Mouse (Mus musculus) forebrain, embryonic 13.5 days (tissue): ENCODE measurements around the gene Gm6904. TPM values are rescaled to one million over a fixed set of nuclear protein-coding genes. Genes with fewer than 3 reads are reported as not detected.
"Not testable (repeated sequence)": the region's sequence is repeated elsewhere in the genome, so short reads cannot be mapped to it uniquely, and the experiment has no call there.

Experiments
- ATAC-seq: fragments of 200-750 bp; cut with Nextera tagmentation; 2 replicates; pipeline ENCODE4 v1.8.0; 2017
- H3K27ac ChIP-seq: fragments of 300-500 bp; sonication (generic); 2 replicates; pipeline ENCODE4 v1.5.1; 2015; ENCODE audit warnings: inconsistent platforms, mild to moderate bottlenecking, moderate library complexity
- H3K27me3 ChIP-seq: fragments of 300-500 bp; sonication (generic); 2 replicates; pipeline ENCODE4 v1.6.1; 2015; ENCODE audit warnings: mild to moderate bottlenecking, inconsistent platforms
- H3K36me3 ChIP-seq: fragments of 300-500 bp; sonication (generic); 2 replicates; pipeline ENCODE4 v1.6.1; 2015; ENCODE audit warnings: mild to moderate bottlenecking, inconsistent platforms; ENCODE audit not compliant: poor library complexity, severe bottlenecking
- H3K4me1 ChIP-seq: fragments of 300-500 bp; sonication (generic); 2 replicates; pipeline ENCODE4 v1.6.1; 2015; ENCODE audit warnings: inconsistent platforms
- H3K4me2 ChIP-seq: fragments of 300-500 bp; sonication (generic); 2 replicates; pipeline ENCODE4 v1.6.1; 2015; ENCODE audit warnings: inconsistent platforms, mild to moderate bottlenecking, moderate library complexity
- H3K4me3 ChIP-seq: fragments of 300-500 bp; sonication (generic); 2 replicates; pipeline ENCODE4 v1.5.1; 2015; ENCODE audit warnings: mild to moderate bottlenecking, inconsistent platforms
- H3K9ac ChIP-seq: fragments of 300-500 bp; sonication (generic); 2 replicates; pipeline ENCODE4 v1.6.1; 2015; ENCODE audit warnings: mild to moderate bottlenecking, inconsistent platforms
- H3K9me3 ChIP-seq: fragments of 300-500 bp; sonication (generic); replicated peaks from 2 replicates; pipeline ENCODE4 v1.6.1; 2016; ENCODE audit warnings: inconsistent platforms
- WGBS: fragments of 180-500 bp; shearing (Covaris S2); methylation state at CpG from one replicate; pipeline ENCODE4 v1.1.7; 2015; 5-methylcytosine and 5-hydroxymethylcytosine counted together
- polyA plus RNA-seq: library from polyadenylated mRNA; unstranded; fragments of >200 nt; fragmentation: Nextera tagmentation; extraction: Ambion mirVana; gene quantifications from 2 replicates; pipeline ENCODE4 v1.2.1, GENCODE M21; 2015

Gm6904 gene
- 0.20 TPM in 1 of 2 replicates, not detected in the other for polyA plus RNA-seq

DNA sequence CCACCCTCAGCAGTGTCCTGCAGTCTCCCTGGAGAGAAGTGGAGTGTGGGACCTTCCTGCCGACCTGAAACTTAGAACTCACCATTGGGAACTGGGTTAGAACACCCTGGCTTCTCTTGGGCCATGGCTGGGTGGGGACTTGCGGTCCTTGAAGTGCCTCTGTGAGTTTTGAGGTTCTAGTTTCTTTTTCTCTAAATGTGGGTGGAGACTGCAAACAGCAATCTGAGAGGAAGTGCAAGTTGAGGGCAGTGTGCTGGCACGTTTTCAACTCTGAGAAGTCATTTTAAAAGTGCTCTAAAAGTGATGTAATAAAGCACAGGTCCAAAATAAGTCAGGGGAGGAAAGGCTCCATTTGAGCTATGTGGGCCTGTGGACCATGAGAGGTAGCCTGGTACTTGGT, at the start of gene Gm6904:
Gene Gm6904 (minus strand): TSS at position 161 of the 400 bp plus-strand sequence.
- H3K4me2 ChIP-seq, result no peak within 1 kb of the TSS
- 74% methylated on average over 3 of the region's 3 CpGs for WGBS
- no peak for ATAC-seq
- no peaks in the 10 kb centered on the region for H3K36me3 ChIP-seq
- no peaks in the 10 kb centered on the region for H3K27me3 ChIP-seq
- no peaks in the 10 kb centered on the region for H3K4me1 ChIP-seq
- no peak within 1 kb of the TSS for H3K27ac ChIP-seq
- H3K4me3 ChIP-seq, result no peak within 1 kb of the TSS
- H3K9ac ChIP-seq, result no peak within 1 kb of the TSS
- no peaks in the 10 kb centered on the region for H3K9me3 ChIP-seq

DNA sequence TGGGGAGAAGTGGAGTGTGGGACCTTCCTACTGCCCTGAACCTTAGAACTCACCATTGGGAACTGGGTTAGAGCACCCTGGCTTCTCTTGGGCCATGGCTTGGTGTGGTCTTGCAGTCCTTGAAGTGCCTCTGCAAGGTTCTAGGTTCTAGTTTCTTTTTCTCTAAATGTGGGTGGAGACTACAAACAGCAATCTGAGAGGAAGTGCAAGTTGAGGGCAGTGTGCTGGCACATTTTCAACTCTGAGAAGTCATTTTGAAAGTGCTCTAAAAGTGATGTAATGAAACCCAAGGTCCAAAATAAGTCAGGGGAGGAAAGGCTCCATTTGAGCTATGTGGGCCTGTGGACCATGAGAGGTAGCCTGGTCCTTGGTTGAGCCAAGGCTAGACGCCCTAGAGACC, 37.4 kb upstream of the Gm6904 start, which contains the start of gene Phf11a:
Gene Phf11a (minus strand): TSS at position 132 of the 400 bp plus-strand sequence.
- WGBS, result 74% methylated on average over 1 of the region's 1 CpGs
- H3K9me3 ChIP-seq, H3K9ac ChIP-seq, H3K4me2 ChIP-seq, H3K4me1 ChIP-seq, H3K36me3 ChIP-seq, ATAC-seq, H3K27ac ChIP-seq, H3K4me3 ChIP-seq, H3K27me3 ChIP-seq: not testable (repeated sequence)

DNA sequence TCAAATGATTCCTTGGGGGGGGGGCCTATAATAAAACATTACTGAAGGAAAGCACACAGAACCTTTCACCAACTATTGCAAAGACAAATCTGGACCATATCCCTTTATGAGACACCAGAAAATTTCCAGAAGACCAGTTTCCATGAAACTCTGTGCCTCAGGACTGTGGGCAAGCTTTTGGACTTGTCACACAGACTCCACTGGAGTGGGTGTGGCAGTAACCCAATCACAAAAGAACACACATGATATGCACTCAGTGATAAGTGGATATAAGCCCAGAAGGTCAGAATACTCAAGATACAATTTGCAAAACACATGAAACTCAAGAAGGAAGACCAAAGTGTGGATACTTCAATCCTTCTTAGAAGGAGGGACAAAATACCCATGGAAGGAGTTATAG, 31.8 kb upstream of the Gm6904 start:
- not testable (repeated sequence) for H3K4me2 ChIP-seq, H3K36me3 ChIP-seq, H3K9ac ChIP-seq, H3K4me1 ChIP-seq, H3K9me3 ChIP-seq, H3K27ac ChIP-seq, H3K4me3 ChIP-seq, H3K27me3 ChIP-seq, ATAC-seq

DNA sequence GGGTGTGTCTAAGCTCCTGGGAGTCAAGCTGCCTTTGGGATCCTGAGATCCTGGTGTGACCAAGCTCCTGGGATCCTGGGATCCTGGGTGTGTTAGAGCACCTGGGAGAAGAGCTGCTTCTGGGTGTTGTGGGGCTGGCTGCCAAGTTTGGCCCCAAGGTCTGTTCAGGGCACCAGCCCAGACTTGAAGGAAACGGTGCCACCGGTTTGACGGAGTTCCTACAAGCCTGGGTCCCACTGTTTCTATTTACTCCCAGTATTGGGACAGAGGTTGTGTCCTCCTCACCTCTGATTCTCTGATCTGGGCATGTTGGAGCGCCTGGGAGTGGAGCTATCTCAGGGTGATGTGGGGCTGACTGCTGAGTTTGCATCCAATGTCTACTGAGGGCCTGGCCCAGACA, 14.9 kb upstream of the Gm6904 start:
- H3K36me3 ChIP-seq, H3K9me3 ChIP-seq, H3K4me3 ChIP-seq, H3K9ac ChIP-seq, H3K4me1 ChIP-seq, H3K27ac ChIP-seq, H3K4me2 ChIP-seq, H3K27me3 ChIP-seq, ATAC-seq: not testable (repeated sequence)
- WGBS, result 93% methylated on average over 4 of the region's 4 CpGs

DNA sequence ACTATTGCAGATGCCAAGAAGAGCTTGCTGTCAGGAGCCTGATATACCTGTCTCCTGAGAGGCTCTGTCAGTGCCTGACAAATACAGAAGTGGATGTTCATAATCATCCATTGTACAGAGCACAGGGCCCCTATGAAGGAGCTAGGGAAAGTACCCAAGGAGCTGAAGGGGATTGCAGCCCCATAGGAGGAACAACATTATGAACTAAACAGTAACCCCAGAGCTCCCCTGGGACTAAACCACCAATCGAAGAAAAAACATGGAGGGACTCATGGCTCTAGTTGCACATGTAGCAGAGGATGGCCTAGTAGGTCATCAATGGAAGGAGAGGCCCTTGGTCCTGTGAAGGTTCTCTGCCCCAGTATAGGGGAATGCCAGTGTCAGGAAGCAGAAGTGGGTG, 4.2 kb downstream of the Gm6904 start:
- H3K27ac ChIP-seq, H3K4me2 ChIP-seq, H3K27me3 ChIP-seq, H3K9ac ChIP-seq, H3K4me3 ChIP-seq, H3K36me3 ChIP-seq, H3K9me3 ChIP-seq, H3K4me1 ChIP-seq, ATAC-seq: not testable (repeated sequence)
- 96% methylated on average over 1 of the region's 1 CpGs for WGBS

DNA sequence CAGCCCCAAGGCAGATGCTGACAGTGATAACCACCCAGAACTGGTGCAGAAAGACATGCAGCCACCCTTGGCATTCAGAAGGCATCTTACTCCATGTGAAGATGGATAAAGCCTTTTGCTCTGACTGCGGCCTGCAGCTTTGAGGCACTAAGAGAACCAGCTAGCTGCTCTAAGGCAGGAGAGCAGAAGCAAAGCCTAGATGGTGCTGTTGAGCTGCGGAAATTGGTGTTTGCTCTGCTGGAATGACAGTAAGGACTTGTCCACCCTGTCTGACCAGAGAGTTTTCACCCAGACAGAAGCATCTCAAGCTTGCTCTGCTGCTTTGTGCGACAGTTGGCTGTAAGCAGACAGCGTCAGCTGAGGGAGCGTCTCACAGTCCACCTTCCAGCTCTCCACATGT, 9.7 kb downstream of the Gm6904 start:
- H3K4me1 ChIP-seq, H3K4me3 ChIP-seq, H3K9ac ChIP-seq, H3K27ac ChIP-seq, ATAC-seq, H3K9me3 ChIP-seq, H3K36me3 ChIP-seq, H3K4me2 ChIP-seq, H3K27me3 ChIP-seq: not testable (repeated sequence)
- WGBS, result 73% methylated on average over 5 of the region's 5 CpGs

DNA sequence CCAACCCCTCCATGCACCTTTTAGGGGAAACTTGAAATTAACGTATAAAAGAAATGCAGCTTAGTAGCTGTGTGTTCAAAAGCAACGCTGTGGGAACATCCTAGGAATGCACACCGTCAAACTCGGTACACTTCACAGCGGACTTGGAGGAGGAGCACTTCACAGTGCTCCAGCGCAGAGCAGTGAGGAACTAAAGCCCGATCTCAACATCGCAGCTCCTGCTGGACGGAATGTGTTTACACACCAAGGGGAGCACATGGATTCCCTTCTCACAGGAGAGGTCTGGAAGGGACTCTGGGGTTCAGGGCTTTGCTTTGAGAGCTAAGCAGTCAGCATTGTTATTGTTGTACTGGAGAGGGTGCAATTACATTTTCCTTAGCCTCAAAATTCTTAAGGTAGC, 26.4 kb downstream of the Gm6904 start:
- H3K4me1 ChIP-seq, result no peaks in the 10 kb centered on the region
- peaks cover 2% of the 10 kb centered on the region for H3K9me3 ChIP-seq
- H3K4me3 ChIP-seq, result no peak overlapping the region
- no peak overlapping the region for H3K4me2 ChIP-seq
- H3K36me3 ChIP-seq, result peaks cover 96% of the 10 kb centered on the region
- 95% methylated on average over 9 of the region's 9 CpGs for WGBS
- no peak overlapping the region for H3K27ac ChIP-seq
- no peak overlapping the region for H3K9ac ChIP-seq
- no peak for ATAC-seq
- H3K27me3 ChIP-seq, result no peaks in the 10 kb centered on the region

DNA sequence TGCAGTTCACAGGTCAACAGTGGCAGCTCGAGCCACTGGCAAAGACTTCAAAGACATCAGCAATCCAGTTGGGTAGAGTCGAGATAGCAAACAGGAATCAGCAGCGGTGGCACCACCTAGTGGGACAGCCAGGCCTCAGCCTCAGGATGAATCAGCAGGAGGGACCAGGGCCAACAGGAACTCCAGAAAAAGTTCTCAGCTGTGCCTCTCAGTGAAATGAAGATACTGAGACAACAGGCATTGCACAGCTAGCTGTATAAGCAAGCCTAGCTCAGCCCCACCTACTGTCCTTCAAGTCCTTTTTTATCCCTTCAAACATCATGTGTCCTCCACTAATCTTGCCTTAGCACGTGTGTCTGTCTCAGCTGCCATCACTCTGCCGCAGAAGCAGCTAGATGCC, 28.0 kb downstream of the Gm6904 start:
- Histone ChIP-seq H3K4me2 (no peak overlapping the region), H3K27me3 (no peaks in the 10 kb centered on the region), H3K36me3 (peaks cover 96% of the 10 kb centered on the region), H3K9me3 (no peaks in the 10 kb centered on the region), H3K27ac (no peak overlapping the region), H3K4me3 (no peak overlapping the region), H3K9ac (no peak overlapping the region), H3K4me1 (no peaks in the 10 kb centered on the region)
- ATAC-seq, result no peak
- WGBS, result 75% methylated on average over 5 of the region's 5 CpGs

DNA sequence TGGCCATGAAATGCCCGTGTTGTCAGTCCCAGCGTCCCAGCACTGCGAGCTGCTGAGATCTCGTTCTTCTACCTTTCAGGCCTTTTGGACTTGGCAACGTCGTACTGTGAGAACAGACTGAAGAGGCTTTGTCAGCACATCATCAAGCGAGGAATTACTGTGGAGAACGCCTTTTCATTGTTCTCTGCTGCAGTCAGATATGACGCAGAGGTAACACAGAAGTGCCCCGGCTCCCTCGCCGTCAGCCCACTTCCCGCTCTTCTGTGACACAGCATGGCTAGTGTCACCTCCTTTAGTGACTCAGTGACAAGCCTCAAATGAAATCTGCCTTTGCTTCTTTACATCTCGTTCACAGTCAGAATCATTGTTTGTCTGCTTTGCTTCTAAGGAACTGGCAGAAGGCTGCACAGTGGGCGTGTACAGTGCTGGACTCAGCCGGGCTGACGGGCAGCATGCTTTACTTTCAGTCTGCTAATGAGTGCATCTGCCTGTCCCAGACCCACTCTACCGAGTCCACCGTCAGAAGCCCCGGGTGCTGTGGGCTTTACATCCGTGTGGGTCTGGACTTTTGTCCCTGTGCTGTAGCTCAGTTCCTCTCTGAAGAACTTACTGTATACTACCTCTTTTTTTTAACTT, 29.6 kb downstream of the Gm6904 start:
- no peaks in the 10 kb centered on the region for H3K9me3 ChIP-seq
- H3K27ac ChIP-seq, result no peak overlapping the region
- H3K27me3 ChIP-seq, result no peaks in the 10 kb centered on the region
- ATAC-seq, result peak; percentile 10; the same call in 1 of the 2 replicates
- WGBS, result 87% methylated on average over 21 of the region's 21 CpGs
- peaks cover 98% of the 10 kb centered on the region for H3K36me3 ChIP-seq
- H3K4me3 ChIP-seq, result no peak overlapping the region
- H3K9ac ChIP-seq, result no peak overlapping the region
- H3K4me2 ChIP-seq, result no peak overlapping the region
- H3K4me1 ChIP-seq, result no peaks in the 10 kb centered on the region

DNA sequence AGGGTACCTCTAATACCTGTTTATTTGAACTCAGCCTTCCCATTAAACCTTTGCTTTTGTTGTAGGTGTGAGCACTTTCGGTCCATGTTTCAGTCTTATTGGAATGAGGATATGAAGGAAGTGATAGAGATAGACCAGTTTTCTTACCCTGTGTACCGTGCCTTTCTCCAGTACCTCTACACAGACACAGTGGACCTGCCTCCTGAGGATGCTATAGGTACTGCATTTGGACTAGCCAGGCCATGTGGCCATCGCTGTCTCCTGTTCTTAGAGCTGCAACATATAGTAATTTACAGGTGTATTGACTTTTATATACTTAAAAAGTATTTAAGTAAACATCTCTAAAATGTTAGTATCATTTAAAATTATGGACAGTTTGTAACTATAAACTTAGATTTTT, 30.2 kb downstream of the Gm6904 start:
- H3K9ac ChIP-seq, result no peak overlapping the region
- H3K4me2 ChIP-seq, result no peak overlapping the region
- 94% methylated on average over 3 of the region's 3 CpGs for WGBS
- H3K9me3 ChIP-seq, result no peaks in the 10 kb centered on the region
- ATAC-seq, result no peak
- H3K4me3 ChIP-seq, result no peak overlapping the region
- H3K27me3 ChIP-seq, result no peaks in the 10 kb centered on the region
- H3K27ac ChIP-seq, result no peak overlapping the region
- H3K36me3 ChIP-seq, result peaks cover 96% of the 10 kb centered on the region
- no peaks in the 10 kb centered on the region for H3K4me1 ChIP-seq

DNA sequence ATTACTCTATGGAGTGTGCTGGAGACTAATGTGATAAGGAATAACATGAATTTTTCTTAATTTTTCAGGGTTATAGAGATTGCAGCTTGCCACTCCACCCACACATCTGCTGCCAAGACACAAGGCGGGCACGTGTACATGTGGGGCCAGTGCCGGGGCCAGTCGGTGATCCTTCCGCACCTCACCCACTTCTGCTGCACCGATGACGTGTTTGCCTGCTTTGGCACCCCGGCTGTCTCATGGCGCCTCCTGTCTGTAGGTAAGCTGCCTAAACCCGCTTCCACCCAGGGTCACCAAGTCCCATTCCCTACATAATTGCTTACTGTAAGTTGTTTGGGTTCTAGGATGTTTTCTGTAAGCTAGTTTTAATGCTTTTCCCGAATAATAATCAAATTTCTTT, 33.8 kb downstream of the Gm6904 start:
- peaks cover 94% of the 10 kb centered on the region for H3K36me3 ChIP-seq
- ATAC-seq, result no peak

DNA sequence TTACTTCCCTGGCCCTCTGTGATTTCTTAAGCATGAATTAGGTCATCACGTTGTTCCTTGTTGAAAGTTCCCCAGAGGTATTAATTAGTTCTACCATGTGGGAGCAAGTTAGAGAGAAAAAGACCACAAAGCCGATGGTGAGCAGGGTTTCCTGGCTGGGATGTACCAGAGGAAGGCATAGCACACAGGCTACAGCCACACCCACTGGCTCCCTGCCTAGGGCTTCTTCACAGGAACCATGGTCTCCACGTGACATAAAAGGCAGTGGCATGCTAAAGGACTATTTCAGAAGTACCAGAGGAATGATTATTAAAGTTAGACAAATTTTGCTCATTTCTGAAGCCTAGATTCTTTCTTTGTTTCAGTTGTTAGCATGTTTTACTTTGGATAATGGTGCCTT, 40.8 kb downstream of the Gm6904 start:
- WGBS, result 87% methylated on average over 3 of the region's 3 CpGs
- Histone ChIP-seq H3K36me3 (peaks cover 84% of the 10 kb centered on the region), H3K9ac (no peak overlapping the region), H3K4me3 (no peak overlapping the region), H3K27me3 (no peaks in the 10 kb centered on the region), H3K4me2 (no peak overlapping the region), H3K27ac (no peak overlapping the region), H3K9me3 (no peaks in the 10 kb centered on the region), H3K4me1 (no peaks in the 10 kb centered on the region)
- no peak for ATAC-seq

More for the DNA sequence above, 33.8 kb downstream of the Gm6904 start:
- H3K27me3 ChIP-seq, result no peaks in the 10 kb centered on the region
- H3K9ac ChIP-seq, result no peak overlapping the region
- no peak overlapping the region for H3K27ac ChIP-seq
- H3K4me1 ChIP-seq, result no peaks in the 10 kb centered on the region
- WGBS, result 94% methylated on average over 11 of the region's 11 CpGs
- H3K4me2 ChIP-seq, result no peak overlapping the region
- H3K9me3 ChIP-seq, result no peaks in the 10 kb centered on the region
- no peak overlapping the region for H3K4me3 ChIP-seq

DNA sequence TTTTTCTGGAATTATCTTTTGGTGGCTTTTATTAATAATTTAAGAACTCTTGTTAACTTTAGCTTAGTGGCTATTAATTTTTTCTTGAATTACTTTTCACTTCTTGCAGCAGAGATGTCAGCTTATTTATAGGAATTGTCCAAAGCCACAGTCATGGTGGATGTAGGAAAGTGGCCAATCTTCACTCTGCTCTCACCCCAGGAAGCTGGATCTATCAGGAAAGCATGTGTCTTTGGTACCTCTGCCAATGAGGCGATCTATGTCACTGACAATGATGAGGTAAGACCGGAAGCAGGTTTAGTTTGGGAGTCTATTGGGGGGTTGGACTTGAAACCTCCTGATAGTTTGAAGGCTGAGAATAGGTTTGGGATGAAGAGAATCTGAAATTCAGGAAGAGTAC, 50.2 kb downstream of the Gm6904 start:
- Histone ChIP-seq H3K4me1 (peaks cover 42% of the 10 kb centered on the region), H3K4me2 (no peak overlapping the region), H3K9me3 (no peaks in the 10 kb centered on the region), H3K4me3 (no peak overlapping the region), H3K27me3 (no peaks in the 10 kb centered on the region), H3K9ac (no peak overlapping the region), H3K27ac (no peak overlapping the region), H3K36me3 (peaks cover 42% of the 10 kb centered on the region)
- no peak for ATAC-seq
- WGBS, result 97% methylated on average over 2 of the region's 2 CpGs
